Mouse (Mus musculus): Measurements from ENCODE around the gene Pex14.
A peak's percentile ranks its signal among the peaks of the same experiment; 100 is the strongest.

Gene Pex14

GRCm38 (mm10) chr4:148985541-148986476, 113.9 kb downstream of the Pex14 start:
- DNase-seq (ENCODE audit: low read depth) = no peak

DNA sequence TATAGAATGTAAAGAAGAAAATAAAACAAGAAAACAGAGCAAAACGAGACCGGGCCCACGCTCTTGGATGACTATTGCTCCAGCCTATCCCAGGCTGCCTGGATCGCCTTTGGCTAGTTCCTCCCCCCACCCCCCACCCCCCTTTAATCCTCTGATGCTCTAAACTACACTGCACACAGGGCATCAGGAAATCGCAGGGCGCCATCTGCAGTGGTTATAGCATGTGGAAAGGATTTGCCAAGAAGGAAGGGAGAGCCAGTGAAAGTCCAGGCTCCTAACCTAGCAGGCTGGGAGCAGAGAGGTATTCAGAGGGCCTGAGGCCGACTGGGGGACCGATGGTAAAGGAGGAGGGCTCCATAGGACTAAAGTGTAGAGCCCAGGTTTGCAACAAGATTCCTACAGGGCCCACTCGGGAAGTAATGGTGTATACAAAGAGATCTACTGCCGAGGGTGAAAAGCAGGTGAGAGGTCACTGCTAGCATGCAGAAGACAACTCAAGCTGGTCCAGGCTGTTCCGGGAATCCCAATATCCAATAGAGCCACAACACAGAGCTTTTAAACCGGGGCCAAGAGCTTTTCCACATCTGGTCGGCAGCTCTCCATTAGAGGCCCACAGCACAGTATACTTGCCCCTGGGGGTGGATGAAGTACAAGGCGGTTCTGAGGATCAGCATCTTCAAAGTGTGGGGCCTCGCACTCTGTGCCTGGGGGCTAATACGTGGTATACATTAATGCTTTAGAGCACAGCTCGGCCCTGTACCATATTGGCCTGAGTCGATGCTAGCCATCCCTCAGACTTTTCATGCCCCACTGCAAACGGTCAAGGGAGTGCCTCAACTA, 114.8 kb downstream of the Pex14 start:
- no peak for DNase-seq (ENCODE audit: low read depth)

- DNase-seq (ENCODE audit: low read depth) = no peak
These were observed 117.4 kb downstream of the Pex14 start for GRCm38 (mm10) chr4:148982274-148982673.

DNA sequence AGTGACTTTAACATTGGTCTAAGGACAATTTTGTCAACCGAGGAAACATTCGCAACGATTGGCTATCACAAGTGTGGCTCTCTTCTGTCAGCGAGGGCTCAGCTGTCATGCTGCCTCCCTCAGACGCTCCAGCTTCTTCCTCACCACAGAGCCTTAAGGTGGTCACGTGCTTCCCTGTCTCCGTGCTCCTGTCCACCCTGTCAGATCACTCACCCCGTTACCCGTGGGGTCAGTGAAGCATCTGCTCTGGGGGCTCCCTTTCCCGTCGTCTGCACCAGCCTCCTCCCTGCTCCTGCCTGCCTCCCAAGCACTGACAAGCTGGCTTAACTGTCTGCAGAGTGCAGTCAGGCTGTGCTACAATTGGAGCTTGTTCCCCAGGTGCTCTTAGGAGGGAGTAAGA, 119.8 kb downstream of the Pex14 start:
- DNase-seq (ENCODE audit: low read depth) = no peak

GRCm38 (mm10) chr4:148978926-148979325, 120.8 kb downstream of the Pex14 start:
- no peak for DNase-seq (ENCODE audit: low read depth)

DNA sequence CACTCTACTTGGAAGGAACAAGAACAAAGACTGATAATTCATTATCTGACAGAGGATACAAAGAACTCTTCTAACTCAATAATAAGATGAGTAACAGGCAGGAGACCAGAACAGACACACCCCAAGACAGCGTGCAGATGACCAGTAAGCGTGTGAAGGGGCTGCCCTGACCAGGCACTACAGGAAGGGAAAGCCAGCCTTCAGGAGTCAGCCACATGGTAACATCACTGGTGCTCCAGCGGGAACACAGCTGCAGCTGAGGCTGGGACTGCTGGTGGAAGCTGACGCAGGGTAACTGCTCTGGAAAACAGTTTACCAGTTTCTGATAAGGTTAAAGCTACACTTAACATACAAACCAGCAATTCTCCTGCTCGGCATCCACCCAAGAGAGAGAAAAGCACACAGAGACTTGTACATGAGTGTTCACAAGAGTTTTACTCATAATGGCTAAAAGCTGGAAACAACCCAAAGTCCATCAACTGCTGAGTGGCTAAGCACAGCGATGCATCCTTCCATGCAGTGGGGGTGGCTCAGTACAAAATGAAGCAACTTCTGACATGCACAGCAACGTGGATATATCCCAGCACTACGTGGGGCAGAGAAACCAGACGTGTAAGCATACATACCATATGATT, 121.3 kb downstream of the Pex14 start:
- peak; percentile 66 for DNase-seq (ENCODE audit: low read depth)

DNA sequence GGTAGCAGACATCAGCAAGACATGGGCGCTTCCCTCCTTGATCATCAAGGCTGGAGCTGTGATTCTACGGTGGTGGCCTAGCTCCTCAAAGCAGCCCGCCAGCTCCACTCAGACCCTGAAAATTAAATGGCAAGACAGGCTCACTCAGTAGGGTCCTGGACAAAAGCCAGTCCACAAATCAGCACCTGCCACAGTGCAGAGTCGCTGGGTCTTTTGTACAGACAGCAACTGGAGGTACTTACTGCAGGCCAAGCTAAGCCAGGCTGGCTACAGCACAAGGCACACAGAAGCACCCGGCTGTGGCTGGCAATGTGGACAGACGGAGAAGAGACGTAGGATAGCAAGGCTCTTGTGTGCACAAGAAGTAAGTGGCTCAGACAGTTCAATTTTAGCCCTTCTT, 124.8 kb downstream of the Pex14 start:
- no peak for DNase-seq (ENCODE audit: low read depth)

DNA sequence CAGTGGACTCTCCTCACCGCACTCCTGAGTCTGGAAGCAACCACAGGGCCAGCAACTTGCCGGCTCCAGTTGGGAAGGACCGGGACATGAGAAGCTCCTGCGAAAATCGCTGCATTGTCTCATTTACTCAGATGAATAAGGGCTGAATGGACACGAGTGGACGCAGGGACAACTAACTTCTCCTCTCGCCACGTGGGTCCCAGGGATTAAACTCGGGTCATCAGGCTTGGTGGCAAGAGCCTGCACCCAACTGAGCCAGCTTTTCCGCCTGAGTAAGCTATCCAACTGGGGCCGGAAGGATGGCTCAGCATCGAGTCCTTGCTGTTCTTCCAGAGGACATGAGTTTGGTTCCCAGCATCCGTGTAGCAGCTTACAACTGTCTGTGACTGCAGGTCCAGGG, 126.3 kb downstream of the Pex14 start:
- DNase-seq (ENCODE audit: low read depth) = no peak

DNA sequence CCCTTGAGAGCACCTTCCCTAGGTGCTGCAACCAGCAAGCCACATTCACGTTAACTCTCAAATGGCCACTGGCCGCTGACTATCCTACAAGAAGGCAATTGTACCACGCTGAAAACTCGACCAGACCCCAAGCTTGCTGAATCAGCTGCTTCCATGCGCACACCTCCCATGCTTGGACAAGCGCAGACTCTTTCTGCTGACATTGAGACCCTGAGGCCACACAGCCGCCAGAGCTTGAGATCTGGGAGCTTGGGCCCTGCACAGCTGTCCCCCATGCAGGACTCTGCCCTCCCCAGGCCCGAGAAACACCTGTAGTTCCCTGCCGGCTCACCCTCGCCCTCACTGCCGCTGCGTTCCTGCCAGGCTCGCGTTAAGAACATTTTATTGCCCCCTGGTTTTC, 127.0 kb downstream of the Pex14 start:
- no peak for DNase-seq (ENCODE audit: low read depth)

- DNase-seq (ENCODE audit: low read depth) = peak; percentile 65
These were observed 127.9 kb downstream of the Pex14 start for GRCm38 (mm10) chr4:148971613-148972242.

- DNase-seq (ENCODE audit: low read depth) = no peak
These were observed 128.9 kb downstream of the Pex14 start for GRCm38 (mm10) chr4:148970742-148971141.

GRCm38 (mm10) chr4:148969610-148970009, 130.1 kb downstream of the Pex14 start:
- peak; percentile 77 for DNase-seq (ENCODE audit: low read depth)

GRCm38 (mm10) chr4:148968859-148969258, 130.8 kb downstream of the Pex14 start:
- DNase-seq (ENCODE audit: low read depth) = no peak

DNA sequence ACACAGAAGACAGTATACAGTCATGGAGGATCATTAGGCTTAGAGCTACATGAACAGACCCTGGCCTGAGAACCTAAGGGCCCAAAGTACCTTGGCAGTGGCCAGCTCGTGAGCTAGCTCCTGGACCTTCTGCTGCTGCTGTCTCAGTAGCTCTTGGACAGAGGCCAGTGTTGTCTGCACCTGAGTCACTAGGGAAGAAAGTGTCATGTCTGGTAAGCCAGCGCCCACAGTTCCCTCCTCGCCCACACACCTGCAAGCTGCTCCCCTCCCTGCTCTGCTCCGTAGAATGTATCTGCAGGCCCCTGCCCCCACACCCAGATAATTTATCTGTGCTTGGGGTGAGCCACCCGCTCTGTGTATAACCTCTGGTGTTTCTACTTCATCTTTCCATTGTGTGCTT, 133.5 kb downstream of the Pex14 start:
- no peak for DNase-seq (ENCODE audit: low read depth)

- no peak for DNase-seq (ENCODE audit: low read depth)
These were observed 134.9 kb downstream of the Pex14 start for GRCm38 (mm10) chr4:148964541-148965310.

GRCm38 (mm10) chr4:148962096-148962495, 137.6 kb downstream of the Pex14 start:
- DNase-seq (ENCODE audit: low read depth) = no peak

GRCm38 (mm10) chr4:148961081-148961480, 138.6 kb downstream of the Pex14 start:
- no peak for DNase-seq (ENCODE audit: low read depth)

DNA sequence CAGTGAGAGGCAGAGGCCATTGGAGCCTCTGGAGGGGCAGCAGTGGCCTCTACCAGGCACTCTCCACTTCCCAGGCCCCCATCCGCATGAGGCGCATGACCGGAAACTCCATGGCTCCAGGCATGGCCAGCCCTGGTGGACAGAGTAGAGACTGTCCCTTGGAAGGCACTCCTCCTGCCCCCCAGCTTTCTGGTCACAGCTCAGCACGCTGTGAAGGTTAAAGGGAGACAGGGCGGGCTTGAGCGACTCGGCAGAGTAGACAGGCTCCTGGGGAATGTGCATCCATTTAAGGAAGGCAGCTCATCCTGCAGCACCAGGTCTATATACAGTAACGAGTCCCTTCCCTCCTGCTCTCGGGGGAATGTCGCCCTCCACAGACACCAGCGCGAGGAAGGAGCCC, 139.7 kb downstream of the Pex14 start:
- DNase-seq (ENCODE audit: low read depth) = no peak

DNA sequence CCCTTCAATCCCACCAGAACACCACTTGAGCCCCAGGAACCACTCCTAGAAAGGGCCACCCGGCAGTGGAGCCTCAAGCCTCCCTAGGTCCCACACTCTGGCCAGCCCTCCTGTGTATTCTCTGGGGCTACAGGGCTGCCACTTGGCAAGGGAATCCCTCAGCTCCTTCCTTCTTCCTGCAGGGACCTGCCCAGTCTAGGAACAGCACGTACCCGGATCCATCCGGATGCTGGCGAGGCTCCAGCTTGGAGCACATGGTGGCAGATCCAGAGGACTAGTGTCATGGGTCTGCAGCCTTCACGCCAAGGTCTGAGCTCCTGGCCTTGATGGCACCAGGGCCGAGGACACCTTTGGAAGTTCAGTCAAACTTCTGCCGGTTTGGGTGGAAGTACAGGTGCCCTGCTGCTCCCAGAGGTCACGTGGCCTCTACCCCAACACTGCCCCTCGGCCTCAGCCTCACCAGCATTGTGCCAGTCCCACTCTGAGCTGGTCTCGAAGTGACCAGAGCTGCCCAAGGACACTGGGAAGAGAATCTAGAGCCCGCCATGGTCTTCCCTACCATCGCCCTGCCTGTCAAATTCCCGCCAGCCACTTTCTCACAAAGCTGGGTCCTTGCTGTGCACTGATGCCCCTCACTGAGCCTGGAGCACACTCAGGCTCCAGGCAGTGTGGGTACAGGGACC, 144.4 kb downstream of the Pex14 start:
- DNase-seq (ENCODE audit: low read depth) = no peak

DNA sequence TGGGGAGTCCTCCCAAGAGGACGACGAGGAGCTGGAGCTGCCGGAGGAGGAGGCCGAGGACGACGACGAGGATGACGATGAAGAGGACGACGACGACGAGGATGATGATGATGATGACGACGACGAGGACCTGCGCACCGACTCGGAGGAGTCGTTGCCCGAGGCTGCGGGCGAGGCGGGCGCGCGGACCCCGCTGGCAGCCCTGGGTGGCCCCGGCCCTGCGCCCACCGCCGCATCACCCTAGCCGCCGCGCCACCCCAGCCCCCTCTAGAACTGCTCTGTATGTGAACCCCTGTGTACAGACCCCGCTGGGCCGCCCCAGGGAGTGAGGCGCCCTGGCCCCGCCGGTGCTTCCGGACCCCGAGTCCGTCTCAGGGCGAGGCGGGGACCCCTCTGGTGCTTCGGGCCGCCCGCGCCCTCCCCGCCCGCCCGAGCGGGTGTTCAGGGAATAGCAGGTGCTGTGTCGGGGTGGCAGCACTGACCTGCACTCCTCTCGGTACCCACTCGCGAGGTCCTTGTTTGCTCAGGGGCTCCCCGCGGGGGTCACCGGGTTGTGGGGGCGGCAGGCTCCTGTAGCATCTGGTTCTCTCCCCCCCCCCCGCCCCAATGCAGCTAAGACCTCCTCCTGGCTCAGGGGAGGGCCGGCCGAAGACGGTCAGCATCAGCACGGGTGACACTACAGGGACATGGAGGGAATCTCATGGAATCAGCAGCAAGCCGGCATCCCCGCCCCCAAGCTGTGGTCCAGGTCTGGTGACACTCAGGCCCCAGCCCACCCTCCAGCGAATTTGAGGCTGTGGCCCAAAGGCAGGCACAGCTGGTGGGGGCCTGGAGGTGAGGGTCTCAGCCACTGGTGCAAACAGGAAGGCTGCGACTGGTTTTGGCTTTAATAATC, 147.1 kb downstream of the Pex14 start:
- DNase-seq (ENCODE audit: low read depth) = no peak
